Mouse (Mus musculus) forebrain, embryonic 10.5 days (tissue): Measurements from ENCODE around the gene Slc24a1. TPM values are rescaled to one million over a fixed set of nuclear protein-coding genes. Genes with fewer than 3 reads are reported as not detected.

Experiments used
- DNase-seq: peaks from one replicate; pipeline ENCODE4 v3.0.0-alpha.2; 2017; ENCODE audit warnings: low spot score; ENCODE audit errors: extremely low spot score
- H3K27ac ChIP-seq: fragments of 300-500 bp; sonication (generic); 2 replicates; pipeline ENCODE4 v1.5.1; 2016; ENCODE audit warnings: mild to moderate bottlenecking
- H3K27me3 ChIP-seq: fragments of 300-500 bp; sonication (generic); 2 replicates; pipeline ENCODE4 v1.6.1; 2016; ENCODE audit warnings: mild to moderate bottlenecking; ENCODE audit not compliant: poor library complexity, severe bottlenecking
- H3K36me3 ChIP-seq: fragments of 300-500 bp; sonication (generic); replicated peaks from 2 replicates; pipeline ENCODE4 v1.6.1; 2016; ENCODE audit warnings: mild to moderate bottlenecking, moderate library complexity
- H3K4me1 ChIP-seq: fragments of 300-500 bp; sonication (generic); 2 replicates; pipeline ENCODE4 v1.6.1; 2016
- H3K4me3 ChIP-seq: fragments of 300-500 bp; sonication (generic); 2 replicates; pipeline ENCODE4 v1.5.1; 2016; ENCODE audit warnings: mild to moderate bottlenecking, moderate library complexity
- H3K9me3 ChIP-seq: fragments of 300-500 bp; sonication (generic); 2 replicates; pipeline ENCODE4 v1.6.1; 2016; ENCODE audit warnings: mild to moderate bottlenecking, moderate library complexity
- WGBS: fragments of 180-500 bp; shearing (Covaris S2); methylation state at CpG from one replicate; pipeline ENCODE4 v1.1.7; 2016; 5-methylcytosine and 5-hydroxymethylcytosine counted together
- polyA plus RNA-seq: library from polyadenylated mRNA; unstranded; fragments of >200 nt; fragmentation: Nextera tagmentation; extraction: Ambion mirVana; gene quantifications from 2 replicates; pipeline ENCODE4 v1.2.1, GENCODE M21; 2016

Slc24a1 gene
- polyA plus RNA-seq, 1 experiment from 2014 or later, result 0.04 TPM

DNA sequence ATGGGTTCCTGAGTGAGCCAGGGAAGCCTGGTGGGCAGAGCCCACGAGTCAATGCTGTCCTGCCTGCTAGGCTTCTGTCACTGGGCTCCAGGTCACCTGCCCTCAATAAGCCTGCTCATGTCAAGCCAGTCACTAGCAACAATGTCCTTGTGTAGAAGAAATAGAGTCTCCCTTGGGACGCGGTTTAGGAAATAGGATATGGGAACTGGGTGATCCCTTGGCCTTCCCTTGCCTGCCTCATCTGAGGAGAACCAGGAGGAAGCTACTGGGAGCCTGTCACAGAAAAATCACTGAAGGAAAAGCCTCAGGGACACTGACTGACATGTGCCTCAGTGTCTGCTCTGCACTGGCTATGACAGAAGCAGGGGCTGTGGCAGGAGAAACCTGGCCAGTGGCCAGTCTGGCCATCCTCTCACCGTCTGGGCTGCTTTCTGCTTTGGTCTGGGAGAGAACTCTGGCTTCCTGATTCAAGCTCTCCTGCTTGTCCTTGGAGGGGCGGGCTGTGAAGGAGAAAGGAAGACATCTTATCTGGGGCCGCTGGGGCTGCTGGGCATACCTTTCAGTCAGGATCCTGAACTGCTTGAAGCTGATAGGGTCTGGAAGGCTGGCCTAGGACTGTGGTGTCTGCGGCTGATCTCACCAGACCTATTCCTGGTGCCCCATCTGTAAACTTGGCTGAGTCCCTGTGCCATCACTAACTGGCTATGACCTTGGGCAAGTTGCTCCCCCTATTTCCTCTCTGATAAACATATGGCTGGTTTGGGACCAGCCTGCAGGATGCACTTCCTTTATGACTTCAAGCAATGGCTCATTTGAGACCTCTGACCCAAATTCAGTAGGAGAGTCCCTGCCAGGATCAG, 19.4 kb downstream of the Slc24a1 start:
- Histone ChIP-seq H3K4me1 (peaks cover 20% of the 10 kb centered on the region), H3K9me3 (no peaks in the 10 kb centered on the region), H3K27me3 (peaks cover 8% of the 10 kb centered on the region; the same call in 1 of the 2 replicates), H3K36me3 (no peaks in the 10 kb centered on the region), H3K4me3 (no peak overlapping the region), H3K27ac (peak overlapping the region; percentile 44; the same call in 1 of the 2 replicates)
- no peak for DNase-seq
- 80% methylated on average over 7 of the region's 7 CpGs for WGBS

DNA sequence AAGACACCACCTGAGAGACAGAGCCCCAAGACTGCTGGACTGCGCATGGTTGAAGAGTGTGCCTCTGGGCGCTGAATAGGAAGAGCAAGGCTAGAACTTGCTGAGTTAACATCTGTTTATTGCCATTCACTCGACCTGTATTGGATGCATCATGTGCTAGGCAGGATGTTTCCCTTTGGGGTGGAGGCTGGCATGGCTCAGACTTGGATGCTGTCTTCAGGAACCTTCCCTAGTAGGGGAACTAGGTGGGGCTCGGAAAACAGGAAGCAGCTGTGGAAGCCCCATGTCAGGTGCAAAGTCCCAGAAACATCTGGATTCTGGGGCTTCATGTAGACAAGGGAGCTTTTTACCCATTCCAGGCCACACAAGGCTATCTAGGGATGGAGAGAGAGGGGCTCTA, 21.2 kb downstream of the Slc24a1 start:
- H3K4me1 ChIP-seq, result peaks cover 29% of the 10 kb centered on the region
- no peak overlapping the region for H3K4me3 ChIP-seq
- DNase-seq, result no peak
- no peak overlapping the region for H3K27ac ChIP-seq
- WGBS, result 85% methylated on average over 4 of the region's 4 CpGs
- no peaks in the 10 kb centered on the region for H3K9me3 ChIP-seq
- H3K36me3 ChIP-seq, result no peaks in the 10 kb centered on the region
- H3K27me3 ChIP-seq, result no peaks in the 10 kb centered on the region

DNA sequence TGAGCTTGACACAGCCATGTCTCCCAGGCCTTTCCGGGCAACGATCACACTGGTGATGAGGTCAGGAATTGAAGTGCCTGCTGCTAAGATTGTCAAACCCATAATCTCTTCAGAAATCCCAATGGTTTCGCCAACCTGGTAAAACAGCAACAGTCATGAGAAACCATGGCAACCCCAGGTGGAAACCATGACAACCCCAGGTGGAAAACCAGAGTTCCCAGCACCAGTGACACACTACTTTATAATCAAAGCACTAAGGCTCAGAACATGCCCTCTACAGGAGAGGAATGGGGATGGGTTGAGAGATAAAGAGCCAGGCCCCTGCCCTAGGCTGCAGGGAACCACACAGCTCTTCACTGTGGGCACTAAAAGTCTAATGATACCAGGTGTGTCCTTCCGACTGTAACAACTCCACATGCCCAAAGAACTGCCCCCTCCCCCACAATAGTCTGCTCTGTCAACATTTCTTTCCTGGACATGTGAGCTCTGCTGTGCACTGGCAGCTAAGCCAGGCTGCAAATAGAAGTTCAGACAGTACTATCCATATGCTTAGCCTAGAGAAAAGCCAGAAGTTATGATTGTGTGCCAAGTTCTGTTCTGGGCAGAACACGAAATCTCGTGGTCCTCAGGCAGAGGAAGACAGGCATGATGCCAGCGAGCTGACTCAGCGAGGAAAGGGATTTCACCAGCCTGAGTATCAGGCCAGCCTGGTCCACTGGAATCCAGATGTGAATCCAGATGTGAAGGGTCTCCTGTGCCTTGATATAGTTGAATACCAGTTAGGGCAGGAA, 25.0 kb downstream of the Slc24a1 start:
- Histone ChIP-seq H3K4me3 (no peak overlapping the region), H3K27me3 (no peaks in the 10 kb centered on the region), H3K36me3 (no peaks in the 10 kb centered on the region), H3K9me3 (no peaks in the 10 kb centered on the region), H3K4me1 (peaks cover 14% of the 10 kb centered on the region), H3K27ac (peak overlapping the region; percentile 36; the same call in 1 of the 2 replicates)
- WGBS, result 81% methylated on average over 8 of the region's 8 CpGs
- DNase-seq, result no peak

DNA sequence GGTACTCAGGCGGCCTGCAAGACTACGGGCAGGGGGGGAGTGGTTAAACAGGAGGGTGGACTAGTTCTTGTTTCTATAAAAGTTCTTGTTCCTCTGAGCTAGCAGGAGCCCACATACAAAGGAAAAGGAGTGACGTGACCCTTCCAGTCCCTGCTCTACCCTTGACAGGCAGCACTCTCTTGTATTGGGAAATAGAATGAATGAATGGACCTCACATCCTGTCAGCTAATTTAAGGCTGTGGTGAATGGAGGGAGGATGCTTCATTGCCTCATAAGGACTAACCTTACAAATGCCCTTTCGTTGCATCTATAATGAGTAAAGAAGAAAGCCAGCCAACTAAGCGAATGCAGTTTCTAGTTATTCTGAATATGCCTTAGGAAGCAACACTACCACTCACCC, 25.6 kb downstream of the Slc24a1 start:
- Histone ChIP-seq H3K9me3 (no peaks in the 10 kb centered on the region), H3K27me3 (no peaks in the 10 kb centered on the region), H3K27ac (no peak overlapping the region), H3K4me3 (no peak overlapping the region), H3K36me3 (no peaks in the 10 kb centered on the region), H3K4me1 (peaks cover 14% of the 10 kb centered on the region)
- no peak for DNase-seq
- WGBS, result 54% methylated on average over 5 of the region's 5 CpGs

- H3K9me3 ChIP-seq, result no peaks in the 10 kb centered on the region
- peak; percentile 53 for DNase-seq
- peak overlapping the region; percentile 78 for H3K27ac ChIP-seq
- H3K4me3 ChIP-seq, result peak overlapping the region; percentile 48
- H3K36me3 ChIP-seq, result peaks cover 5% of the 10 kb centered on the region
- H3K27me3 ChIP-seq, result no peaks in the 10 kb centered on the region
- H3K4me1 ChIP-seq, result peaks cover 9% of the 10 kb centered on the region; the same call in 1 of the 2 replicates
- WGBS, result 30% methylated on average over 16 of the region's 16 CpGs
These were observed 32.8 kb downstream of the Slc24a1 start for GRCm38 (mm10) chr9:64918560-64918959.

DNA sequence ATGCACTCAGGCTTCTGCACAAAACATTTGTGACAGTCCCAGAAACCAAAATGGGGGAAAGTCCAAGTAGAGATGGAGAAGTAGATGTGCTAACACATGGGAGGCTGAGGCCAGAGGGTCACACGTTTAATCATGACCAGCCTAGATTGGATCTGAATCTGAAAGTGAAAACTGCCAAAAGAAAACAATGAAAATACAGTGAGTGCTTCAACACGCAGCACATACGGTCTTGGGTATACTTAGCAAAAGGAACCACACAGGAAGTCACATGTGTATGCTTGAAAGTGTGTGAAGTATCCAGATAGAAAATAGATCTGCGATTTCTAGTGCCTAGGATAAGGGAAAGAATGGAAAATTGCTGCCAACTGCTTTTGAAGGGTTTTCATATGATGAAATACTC, 36.8 kb downstream of the Slc24a1 start:
- WGBS, result 89% methylated on average over 4 of the region's 4 CpGs
- H3K9me3 ChIP-seq, result no peaks in the 10 kb centered on the region
- H3K4me1 ChIP-seq, result peaks cover 7% of the 10 kb centered on the region; the same call in 1 of the 2 replicates

DNA sequence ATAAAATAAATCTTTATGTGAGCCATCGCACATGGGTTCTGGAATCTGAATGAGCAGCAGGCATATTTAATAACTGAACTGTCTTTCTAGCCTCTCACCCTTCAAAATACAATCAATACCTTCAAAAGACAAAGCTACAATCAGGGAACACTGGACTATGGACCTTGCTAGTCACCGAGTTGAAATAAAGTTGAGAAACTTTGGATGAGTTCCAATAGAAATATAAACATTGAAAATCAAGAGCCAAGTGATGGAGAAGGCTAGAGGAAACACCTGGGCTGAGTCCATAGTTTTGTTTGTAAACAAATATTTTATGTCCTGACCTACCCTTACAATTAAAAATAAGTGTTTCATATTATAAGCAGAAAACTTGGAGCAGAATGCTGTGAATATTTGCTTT, 37.4 kb downstream of the Slc24a1 start:
- Histone ChIP-seq H3K4me3 (no peak overlapping the region), H3K27me3 (no peaks in the 10 kb centered on the region), H3K36me3 (peaks cover 13% of the 10 kb centered on the region), H3K4me1 (peaks cover 7% of the 10 kb centered on the region; the same call in 1 of the 2 replicates), H3K9me3 (no peaks in the 10 kb centered on the region), H3K27ac (no peak overlapping the region)
- no peak for DNase-seq
- WGBS, result 93% methylated on average over 2 of the region's 2 CpGs

More for the DNA sequence above, 36.8 kb downstream of the Slc24a1 start:
- Histone ChIP-seq H3K36me3 (peaks cover 13% of the 10 kb centered on the region), H3K27ac (no peak overlapping the region), H3K4me3 (no peak overlapping the region), H3K27me3 (no peaks in the 10 kb centered on the region)
- no peak for DNase-seq

DNA sequence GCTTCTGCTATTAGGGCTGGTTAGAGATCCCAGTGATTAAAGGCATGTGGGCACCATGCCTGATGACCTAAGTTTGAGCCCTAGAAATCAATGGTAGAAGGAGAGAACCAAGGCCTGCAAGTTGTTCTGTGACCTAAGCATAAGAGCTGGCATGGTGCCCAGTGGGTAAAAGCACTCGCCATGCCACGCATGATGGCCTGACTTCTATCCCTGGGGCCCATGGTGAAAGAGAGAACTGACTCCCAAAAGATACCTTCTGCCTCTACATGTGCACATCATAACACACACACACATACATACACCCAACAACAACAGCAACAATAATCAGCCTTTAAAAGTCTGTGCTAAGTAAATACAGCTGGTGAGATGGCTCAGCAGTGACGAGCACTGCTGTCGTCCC, 38.0 kb downstream of the Slc24a1 start:
- Histone ChIP-seq H3K9me3 (no peaks in the 10 kb centered on the region), H3K27me3 (no peaks in the 10 kb centered on the region), H3K4me3 (no peak overlapping the region), H3K36me3 (peaks cover 13% of the 10 kb centered on the region), H3K27ac (no peak overlapping the region), H3K4me1 (peaks cover 2% of the 10 kb centered on the region; the same call in 1 of the 2 replicates)
- no peak for DNase-seq
- 97% methylated on average over 4 of the region's 4 CpGs for WGBS

DNA sequence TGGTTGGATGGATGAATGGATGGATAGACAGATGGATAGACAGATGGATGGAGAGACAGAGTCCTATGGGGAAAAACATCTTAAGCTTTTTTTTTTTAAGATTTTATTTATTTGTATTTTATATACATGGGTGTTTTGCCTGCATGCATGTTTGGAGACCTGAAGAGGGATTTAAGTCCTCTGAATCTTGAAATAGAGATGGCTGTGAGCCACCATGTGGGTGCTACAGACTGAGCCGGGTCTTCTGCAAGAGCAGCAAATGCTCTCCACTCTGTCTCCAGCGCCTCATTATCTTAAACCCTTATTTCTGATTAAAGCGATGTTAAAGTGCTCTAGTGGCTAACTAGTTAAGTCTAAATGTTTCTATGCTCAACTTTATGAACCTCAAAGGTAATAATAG, 44.0 kb downstream of the Slc24a1 start:
- H3K27me3 ChIP-seq, result no peaks in the 10 kb centered on the region
- peaks cover 12% of the 10 kb centered on the region; the same call in 1 of the 2 replicates for H3K36me3 ChIP-seq
- H3K9me3 ChIP-seq, result no peaks in the 10 kb centered on the region
- H3K4me3 ChIP-seq, result no peak overlapping the region
- H3K4me1 ChIP-seq, result no peaks in the 10 kb centered on the region
- no peak overlapping the region for H3K27ac ChIP-seq
- WGBS, result 97% methylated on average over 3 of the region's 3 CpGs
- DNase-seq, result no peak

DNA sequence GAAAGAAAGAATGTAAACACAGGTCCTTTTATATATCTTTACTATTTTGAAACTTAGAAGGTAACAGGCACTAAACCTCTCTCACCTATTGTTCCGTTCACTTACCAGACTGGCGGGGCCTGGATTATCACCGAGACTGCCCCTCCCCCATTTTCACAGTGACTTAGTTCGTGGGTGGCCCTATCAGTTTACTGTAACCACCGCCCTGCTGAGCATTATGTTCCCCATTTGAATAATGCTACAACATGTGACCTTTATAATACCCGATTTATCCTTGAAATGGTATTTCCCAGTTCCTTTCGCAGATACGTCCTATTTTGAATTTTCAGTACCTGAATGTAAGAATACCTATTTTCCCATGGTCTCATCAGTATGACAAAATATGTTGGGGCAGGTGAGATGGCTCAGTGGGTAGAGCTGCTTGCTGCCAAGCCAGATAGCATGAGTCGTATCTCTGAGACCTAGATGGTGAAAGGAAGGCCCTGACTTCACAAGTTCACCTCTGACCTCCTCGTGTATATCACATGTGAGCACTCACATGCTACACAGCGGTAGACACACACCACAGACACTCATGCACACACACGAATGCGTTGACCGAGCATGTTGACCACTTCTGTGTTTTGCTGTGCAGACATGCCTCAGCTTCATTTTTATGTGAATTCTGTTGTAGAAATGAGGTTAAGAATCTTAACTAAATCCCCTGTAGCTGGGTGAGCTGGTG, 46.3 kb downstream of the Slc24a1 start:
- 93% methylated on average over 14 of the region's 14 CpGs for WGBS
- DNase-seq, result no peak
- Histone ChIP-seq H3K4me1 (no peaks in the 10 kb centered on the region), H3K27ac (no peak overlapping the region), H3K9me3 (no peaks in the 10 kb centered on the region), H3K4me3 (no peak overlapping the region), H3K27me3 (no peaks in the 10 kb centered on the region), H3K36me3 (peaks cover 12% of the 10 kb centered on the region; the same call in 1 of the 2 replicates)

GRCm38 (mm10) chr9:64903386-64903785, 48.0 kb downstream of the Slc24a1 start:
- peaks cover 12% of the 10 kb centered on the region for H3K36me3 ChIP-seq
- H3K27ac ChIP-seq, result no peak overlapping the region
- no peaks in the 10 kb centered on the region for H3K4me1 ChIP-seq
- H3K27me3 ChIP-seq, result no peaks in the 10 kb centered on the region
- no peak overlapping the region for H3K4me3 ChIP-seq
- no peaks in the 10 kb centered on the region for H3K9me3 ChIP-seq
- peak; percentile 59 for DNase-seq
- WGBS, result 69% methylated on average over 3 of the region's 3 CpGs

DNA sequence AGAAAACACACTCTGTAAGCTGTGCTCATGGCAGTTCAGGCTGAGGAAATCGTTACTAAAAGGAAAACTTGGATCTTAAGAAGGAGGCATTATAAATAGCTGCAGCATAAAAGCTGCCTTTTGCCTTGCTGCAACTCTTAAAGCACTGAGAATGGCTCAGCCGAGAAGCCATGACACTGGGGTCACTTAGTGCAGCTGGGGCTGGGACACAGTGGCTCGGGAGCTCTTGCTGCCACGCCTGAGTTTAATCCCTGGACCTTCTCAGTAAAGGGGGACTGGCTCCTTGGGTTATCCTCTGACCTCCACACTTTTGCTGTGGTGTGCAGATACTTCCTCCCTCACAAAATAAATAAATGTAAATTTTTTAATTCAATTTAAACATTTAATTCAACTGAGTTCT, 48.5 kb downstream of the Slc24a1 start:
- no peak overlapping the region for H3K4me3 ChIP-seq
- no peaks in the 10 kb centered on the region for H3K27me3 ChIP-seq
- no peaks in the 10 kb centered on the region for H3K4me1 ChIP-seq
- DNase-seq, result no peak
- 31% methylated on average over 4 of the region's 4 CpGs for WGBS
- no peak overlapping the region for H3K27ac ChIP-seq
- no peaks in the 10 kb centered on the region for H3K9me3 ChIP-seq
- H3K36me3 ChIP-seq, result peaks cover 15% of the 10 kb centered on the region
